Mouse (Mus musculus) hindbrain, embryonic 12.5 days (tissue): ENCODE measurements at regions not wholly inside any gene's neighbourhood (a gene's known extent, or its start where the extent isn't known, plus 50 kb on each side); places are given as distances from the start of the nearest gene placed in this dataset.

Experiments used
- ATAC-seq: fragments of 200-750 bp; cut with Nextera tagmentation; 2 replicates; pipeline ENCODE4 v1.8.0; 2017; ENCODE audit warnings: moderate TSS enrichment; ENCODE audit not compliant: low FRiP score
- H3K27ac ChIP-seq: fragments of 300-500 bp; sonication (generic); 2 replicates; pipeline ENCODE4 v1.5.1; 2016; ENCODE audit warnings: mild to moderate bottlenecking
- H3K27me3 ChIP-seq: fragments of 300-500 bp; sonication (generic); 2 replicates; pipeline ENCODE4 v1.6.1; 2016; ENCODE audit warnings: mild to moderate bottlenecking
- H3K36me3 ChIP-seq: fragments of 300-500 bp; sonication (generic); 2 replicates; pipeline ENCODE4 v1.6.1; 2016; ENCODE audit warnings: mild to moderate bottlenecking
- H3K4me1 ChIP-seq: fragments of 300-500 bp; sonication (generic); 2 replicates; pipeline ENCODE4 v1.6.1; 2016
- H3K4me2 ChIP-seq: fragments of 300-500 bp; sonication (generic); replicated peaks from 2 replicates; pipeline ENCODE4 v1.6.1; 2016; ENCODE audit warnings: mild to moderate bottlenecking
- H3K4me3 ChIP-seq: fragments of 300-500 bp; sonication (generic); 2 replicates; pipeline ENCODE4 v1.5.1; 2016; ENCODE audit warnings: mild to moderate bottlenecking
- H3K9ac ChIP-seq: fragments of 300-500 bp; sonication (generic); 2 replicates; pipeline ENCODE4 v1.6.1; 2016; ENCODE audit warnings: mild to moderate bottlenecking, moderate library complexity
- H3K9me3 ChIP-seq: fragments of 300-500 bp; sonication (generic); replicated peaks from 2 replicates; pipeline ENCODE4 v1.6.1; 2016; ENCODE audit warnings: mild to moderate bottlenecking
- WGBS: fragments of 180-500 bp; shearing (Covaris S2); methylation state at CpG from one replicate; pipeline ENCODE4 v1.1.7; 2016; 5-methylcytosine and 5-hydroxymethylcytosine counted together

DNA sequence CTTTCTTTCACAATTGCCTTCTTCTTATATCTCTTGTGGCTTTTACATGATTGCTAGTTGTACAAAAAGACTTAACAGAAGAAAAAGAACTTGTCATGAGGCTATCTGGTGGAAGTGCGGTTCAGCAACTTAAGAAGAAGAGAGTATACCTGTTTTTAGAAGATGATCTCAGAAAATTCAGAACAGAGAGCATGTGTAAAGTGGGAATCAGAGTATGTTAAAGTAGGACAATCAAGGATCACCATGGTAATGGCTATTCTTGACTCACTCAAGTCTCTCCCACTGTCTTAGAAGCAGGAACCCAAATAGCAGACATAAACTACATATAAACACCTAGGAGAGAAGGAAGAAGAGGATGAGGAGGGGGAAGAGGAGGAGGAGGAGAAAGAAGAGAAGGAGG lies 857.9 kb upstream of the Nr2f1 start:
- Histone ChIP-seq H3K9ac (no peak overlapping the region), H3K27me3 (no peaks in the 10 kb centered on the region), H3K4me3 (no peak overlapping the region), H3K9me3 (no peaks in the 10 kb centered on the region), H3K27ac (no peak overlapping the region), H3K4me1 (no peaks in the 10 kb centered on the region), H3K4me2 (no peak overlapping the region), H3K36me3 (no peaks in the 10 kb centered on the region)
- WGBS: 84% methylated on average over 1 of the region's 1 CpGs
- no peak for ATAC-seq

DNA sequence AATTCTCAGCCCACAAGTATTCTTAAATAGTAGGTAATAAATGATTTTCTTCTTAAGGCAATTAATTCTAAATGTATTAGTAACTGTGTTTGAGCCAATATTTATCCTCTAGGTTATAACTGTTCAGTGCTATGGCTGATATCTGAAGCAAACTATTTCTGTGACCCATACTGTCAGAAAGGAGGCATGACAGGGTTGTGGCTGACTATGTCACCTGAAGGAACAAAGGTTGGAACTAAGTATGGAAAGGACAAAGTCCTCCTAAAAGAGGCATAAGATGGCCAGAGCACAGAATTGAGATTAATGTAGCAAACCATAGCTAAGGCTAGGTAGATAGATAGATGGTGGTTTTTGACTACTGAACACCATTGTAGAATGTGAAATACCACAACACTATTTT lies 854.9 kb upstream of the Nr2f1 start:
- H3K36me3 ChIP-seq: no peaks in the 10 kb centered on the region
- ATAC-seq: no peak
- H3K27ac ChIP-seq: no peak overlapping the region
- H3K27me3 ChIP-seq: no peaks in the 10 kb centered on the region
- no peak overlapping the region for H3K4me2 ChIP-seq
- H3K4me1 ChIP-seq: no peaks in the 10 kb centered on the region
- no peaks in the 10 kb centered on the region for H3K9me3 ChIP-seq
- no peak overlapping the region for H3K4me3 ChIP-seq
- H3K9ac ChIP-seq: no peak overlapping the region

DNA sequence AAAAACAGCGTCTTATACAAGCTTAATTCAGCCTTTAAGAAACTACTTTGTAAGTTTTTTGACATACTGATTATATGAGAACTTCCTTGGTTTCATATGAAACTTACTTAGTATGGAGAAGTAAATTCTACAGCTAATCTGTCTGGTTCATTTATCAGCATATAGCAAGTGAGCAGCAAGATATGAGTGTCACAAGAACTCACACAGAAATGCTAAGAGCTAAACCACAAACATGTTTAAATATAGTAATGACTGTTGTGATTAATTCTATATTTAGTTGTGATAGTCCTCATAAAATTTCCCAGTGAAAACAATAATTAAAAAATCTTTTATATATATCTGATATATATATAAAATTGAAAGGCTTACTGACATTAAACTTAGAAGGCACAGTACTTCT lies 853.9 kb upstream of the Nr2f1 start:
- Histone ChIP-seq H3K36me3 (no peaks in the 10 kb centered on the region), H3K9ac (no peak overlapping the region), H3K4me2 (no peak overlapping the region), H3K27me3 (no peaks in the 10 kb centered on the region), H3K9me3 (no peaks in the 10 kb centered on the region), H3K4me3 (no peak overlapping the region), H3K27ac (no peak overlapping the region), H3K4me1 (no peaks in the 10 kb centered on the region)
- no peak for ATAC-seq
- WGBS: 91% methylated on average over 1 of the region's 1 CpGs

DNA sequence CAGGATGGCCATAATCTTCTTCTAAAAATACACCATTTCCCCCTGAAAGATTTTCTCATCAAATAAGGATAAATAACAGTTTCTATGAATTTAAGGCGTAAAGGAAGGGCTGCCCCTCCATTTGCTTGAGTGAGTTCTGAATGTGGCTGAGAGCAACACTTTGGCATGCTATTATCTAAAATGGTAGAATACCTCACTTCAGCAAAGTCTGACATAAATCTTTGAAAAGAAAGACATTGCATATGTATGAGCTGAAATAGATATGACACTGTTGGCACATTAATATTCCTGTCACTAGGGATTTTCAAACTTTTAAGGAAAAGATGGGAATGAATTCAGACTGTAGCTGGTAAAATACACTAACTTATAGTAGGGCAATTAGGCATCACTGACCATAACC lies 847.7 kb upstream of the Nr2f1 start:
- no peak overlapping the region for H3K4me3 ChIP-seq
- no peak overlapping the region for H3K9ac ChIP-seq
- H3K4me1 ChIP-seq: no peaks in the 10 kb centered on the region
- no peaks in the 10 kb centered on the region for H3K36me3 ChIP-seq
- no peak for ATAC-seq
- no peak overlapping the region for H3K4me2 ChIP-seq
- H3K9me3 ChIP-seq: no peaks in the 10 kb centered on the region
- H3K27me3 ChIP-seq: no peaks in the 10 kb centered on the region
- no peak overlapping the region for H3K27ac ChIP-seq
- 81% methylated on average over 1 of the region's 1 CpGs for WGBS

DNA sequence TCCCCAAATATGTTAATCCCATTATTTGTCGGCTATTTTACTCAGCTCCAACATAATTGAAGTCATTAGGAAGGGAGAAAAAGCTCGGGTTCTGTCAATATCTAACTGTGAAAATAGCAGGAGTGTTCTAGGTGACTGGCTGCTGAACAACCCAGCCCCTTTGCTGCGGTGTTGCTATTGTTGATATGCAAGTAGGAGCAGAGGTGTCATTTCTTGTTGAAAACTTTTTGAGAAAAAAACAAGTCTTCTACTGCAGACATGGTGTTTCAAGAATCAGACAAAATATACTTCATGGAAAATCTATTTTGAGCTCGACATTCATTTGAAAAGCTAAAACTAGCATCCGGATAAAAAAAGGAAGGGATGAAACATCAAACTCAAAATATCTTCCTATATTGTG lies 845.1 kb upstream of the Nr2f1 start:
- no peak overlapping the region for H3K4me3 ChIP-seq
- no peaks in the 10 kb centered on the region for H3K4me1 ChIP-seq
- no peaks in the 10 kb centered on the region for H3K27me3 ChIP-seq
- no peak for ATAC-seq
- no peaks in the 10 kb centered on the region for H3K36me3 ChIP-seq
- H3K27ac ChIP-seq: no peak overlapping the region
- H3K9ac ChIP-seq: no peak overlapping the region
- H3K9me3 ChIP-seq: no peaks in the 10 kb centered on the region
- 62% methylated on average over 5 of the region's 5 CpGs for WGBS
- no peak overlapping the region for H3K4me2 ChIP-seq

DNA sequence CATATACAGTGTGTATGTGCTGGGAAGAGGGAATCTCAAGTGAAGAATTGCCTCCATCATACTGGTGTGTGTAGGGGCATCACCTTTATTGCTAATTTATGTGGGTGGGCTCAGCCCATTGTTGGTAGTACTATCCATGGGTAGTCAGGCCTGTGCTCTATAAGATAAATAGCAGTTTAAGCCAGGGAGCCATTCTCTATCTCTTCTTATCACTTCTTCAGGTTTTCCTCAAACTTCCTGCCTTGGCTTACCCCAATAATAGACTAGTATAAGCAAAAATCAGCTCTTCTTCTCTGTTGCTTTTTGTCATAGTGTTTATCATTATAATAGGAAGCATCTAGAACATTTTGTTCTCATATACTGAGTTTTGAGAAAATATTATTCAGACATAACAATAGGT lies 838.3 kb upstream of the Nr2f1 start:
- no peaks in the 10 kb centered on the region for H3K27me3 ChIP-seq
- no peaks in the 10 kb centered on the region for H3K36me3 ChIP-seq
- H3K9ac ChIP-seq: no peak overlapping the region
- no peak for ATAC-seq
- no peaks in the 10 kb centered on the region for H3K4me1 ChIP-seq
- no peak overlapping the region for H3K4me2 ChIP-seq
- H3K27ac ChIP-seq: no peak overlapping the region
- no peak overlapping the region for H3K4me3 ChIP-seq
- H3K9me3 ChIP-seq: no peaks in the 10 kb centered on the region

DNA sequence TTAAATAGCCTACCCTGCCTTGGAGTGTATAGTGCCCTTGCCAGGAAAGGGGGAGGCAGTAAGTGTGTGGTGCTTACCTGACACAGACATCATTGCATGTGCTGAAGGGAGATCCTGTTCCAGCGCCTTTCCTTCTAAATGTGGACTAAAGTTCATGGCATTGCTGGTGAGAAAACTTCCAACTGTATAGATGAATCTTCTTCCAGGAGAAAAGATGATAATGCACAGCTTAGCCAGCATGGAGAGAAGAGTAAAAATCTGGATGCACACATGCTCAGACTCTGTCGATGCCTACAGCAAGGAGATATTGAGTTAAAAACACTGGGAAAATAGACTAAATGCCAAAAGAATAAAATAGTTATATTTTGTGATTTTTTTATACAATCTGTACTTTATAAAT lies 835.7 kb upstream of the Nr2f1 start:
- Histone ChIP-seq H3K4me1 (no peaks in the 10 kb centered on the region), H3K27me3 (no peaks in the 10 kb centered on the region), H3K9ac (no peak overlapping the region), H3K4me3 (no peak overlapping the region), H3K4me2 (no peak overlapping the region), H3K9me3 (no peaks in the 10 kb centered on the region), H3K27ac (no peak overlapping the region), H3K36me3 (no peaks in the 10 kb centered on the region)
- no peak for ATAC-seq
- 75% methylated on average over 2 of the region's 2 CpGs for WGBS

DNA sequence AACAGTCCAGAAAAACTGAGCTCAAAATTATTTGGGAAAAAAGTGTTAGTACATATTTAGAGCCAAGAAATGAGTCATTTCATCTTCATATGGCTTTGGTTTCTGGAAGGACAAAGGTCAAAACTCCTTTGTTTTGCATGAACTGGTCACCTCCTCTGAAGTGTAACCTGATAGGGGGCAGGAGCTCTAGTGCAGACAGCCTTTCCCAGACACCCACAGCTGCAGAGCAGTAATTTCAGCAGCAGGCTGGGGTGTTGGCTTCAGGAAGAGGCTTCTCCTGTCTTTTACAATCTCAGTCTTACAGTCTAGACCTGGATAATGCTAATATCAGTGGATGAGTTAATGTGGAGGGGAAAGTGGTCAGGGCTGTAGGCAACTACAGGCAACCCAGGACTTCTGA lies 830.4 kb upstream of the Nr2f1 start:
- Histone ChIP-seq H3K27ac (no peak overlapping the region), H3K9ac (no peak overlapping the region), H3K9me3 (no peaks in the 10 kb centered on the region), H3K4me1 (0 out of 2 replicates have a peak, but pooled peaks cover 2% of the 10 kb centered on the region), H3K4me2 (no peak overlapping the region), H3K36me3 (no peaks in the 10 kb centered on the region), H3K27me3 (no peaks in the 10 kb centered on the region), H3K4me3 (no peak overlapping the region)
- no peak for ATAC-seq

DNA sequence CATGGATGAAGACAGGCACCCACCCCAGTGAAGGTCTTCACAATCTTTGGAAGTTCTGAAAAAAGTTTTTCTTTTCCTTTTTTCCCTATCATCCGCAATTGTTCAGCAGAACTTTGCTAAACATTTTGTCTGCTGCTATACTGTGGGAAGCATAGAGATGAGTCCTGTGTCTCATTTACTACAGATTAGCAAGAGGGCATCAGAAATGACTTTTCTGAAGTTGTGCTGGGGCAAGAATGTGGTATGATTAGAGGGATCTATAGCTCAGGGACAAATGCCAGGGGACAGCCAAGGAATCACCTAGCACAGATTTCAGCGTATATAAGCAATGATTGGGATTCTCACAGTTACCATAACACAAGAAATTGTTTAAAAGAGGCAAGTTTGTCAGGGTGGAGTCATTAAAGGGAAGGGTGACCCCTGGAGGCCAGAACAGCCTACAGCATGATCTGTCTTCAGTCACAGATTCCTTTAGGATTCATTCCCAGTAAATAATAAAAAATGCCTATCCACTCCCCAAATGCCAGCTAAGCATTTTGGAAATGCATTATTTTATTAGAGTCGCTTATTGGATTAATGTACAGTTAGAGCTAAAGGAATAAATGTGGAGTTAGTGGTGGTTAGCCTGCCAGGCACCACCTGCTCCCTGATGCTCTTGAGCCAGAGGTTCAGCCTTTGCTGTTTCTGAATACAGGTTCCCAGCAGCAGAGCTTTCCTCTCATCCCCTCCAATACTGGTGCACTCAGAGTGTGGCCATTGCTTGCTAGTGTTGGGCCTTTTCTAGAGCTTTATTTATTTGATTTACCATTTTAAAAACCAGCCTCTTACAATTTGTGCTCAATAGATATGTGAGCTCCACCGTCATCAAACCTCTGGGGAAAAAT lies 828.6 kb upstream of the Nr2f1 start:
- Histone ChIP-seq H3K9me3 (no peaks in the 10 kb centered on the region), H3K27ac (no peak overlapping the region; the same call in 1 of the 2 replicates)

DNA sequence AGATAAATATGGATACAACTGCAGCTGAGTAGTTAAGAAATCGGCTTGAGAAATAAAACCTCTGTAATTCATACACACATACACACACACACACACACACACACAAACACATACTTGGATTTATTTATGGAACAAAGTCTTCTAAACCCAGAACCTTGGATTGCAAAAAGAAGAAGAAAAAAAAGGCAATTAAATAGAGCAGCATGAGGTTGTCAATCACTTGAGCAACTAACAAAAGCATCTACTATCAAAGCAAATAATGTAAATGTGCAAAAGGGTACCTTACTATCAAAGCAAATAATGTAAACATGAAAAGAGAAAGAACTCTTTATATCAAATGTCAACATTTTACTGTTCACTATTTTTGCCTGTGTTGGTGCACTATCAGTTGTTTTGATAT lies 826.1 kb upstream of the Nr2f1 start:
- no peaks in the 10 kb centered on the region for H3K36me3 ChIP-seq
- 0 out of 2 replicates have a peak, but pooled peaks cover 2% of the 10 kb centered on the region for H3K4me1 ChIP-seq
- H3K27ac ChIP-seq: no peak overlapping the region
- H3K4me3 ChIP-seq: no peak overlapping the region
- no peaks in the 10 kb centered on the region for H3K9me3 ChIP-seq
- H3K9ac ChIP-seq: no peak overlapping the region
- no peak overlapping the region for H3K4me2 ChIP-seq
- 52% methylated on average over 1 of the region's 1 CpGs for whole genome bisulfite sequencing
- no peaks in the 10 kb centered on the region for H3K27me3 ChIP-seq
- no peak for ATAC-seq

More for the DNA sequence above, 828.6 kb upstream of the Nr2f1 start:
- 45% methylated on average over 4 of the region's 4 CpGs for WGBS
- no peak overlapping the region for H3K9ac ChIP-seq
- peak; percentile 56 for ATAC-seq
- 0 out of 2 replicates have a peak, but pooled peaks cover 2% of the 10 kb centered on the region for H3K4me1 ChIP-seq
- H3K27me3 ChIP-seq: no peaks in the 10 kb centered on the region
- H3K36me3 ChIP-seq: no peaks in the 10 kb centered on the region
- no peak overlapping the region for H3K4me3 ChIP-seq
- H3K4me2 ChIP-seq: no peak overlapping the region

DNA sequence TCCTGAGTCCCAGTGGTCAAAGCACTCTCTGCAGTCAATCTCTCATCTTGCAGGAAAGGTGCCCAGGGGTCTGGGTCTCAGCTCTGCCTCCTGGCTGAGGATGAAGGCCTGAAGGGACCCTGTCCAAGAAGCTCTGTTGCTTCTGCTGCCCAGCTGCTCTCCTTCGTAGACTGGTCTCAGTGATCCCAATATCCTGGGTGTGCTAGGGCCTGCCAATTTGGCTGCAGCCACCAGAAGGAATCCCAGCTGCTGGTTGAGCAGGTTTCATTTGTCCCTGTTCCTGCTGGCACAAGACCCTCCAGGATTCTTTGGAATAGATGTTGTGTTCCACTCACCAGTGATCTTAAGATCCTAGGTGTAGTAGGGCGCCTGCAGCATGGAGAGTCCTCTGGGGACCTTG lies 818.5 kb upstream of the Nr2f1 start:
- 81% methylated on average over 2 of the region's 2 CpGs for WGBS
- no peaks in the 10 kb centered on the region for H3K27me3 ChIP-seq
- no peaks in the 10 kb centered on the region for H3K36me3 ChIP-seq

DNA sequence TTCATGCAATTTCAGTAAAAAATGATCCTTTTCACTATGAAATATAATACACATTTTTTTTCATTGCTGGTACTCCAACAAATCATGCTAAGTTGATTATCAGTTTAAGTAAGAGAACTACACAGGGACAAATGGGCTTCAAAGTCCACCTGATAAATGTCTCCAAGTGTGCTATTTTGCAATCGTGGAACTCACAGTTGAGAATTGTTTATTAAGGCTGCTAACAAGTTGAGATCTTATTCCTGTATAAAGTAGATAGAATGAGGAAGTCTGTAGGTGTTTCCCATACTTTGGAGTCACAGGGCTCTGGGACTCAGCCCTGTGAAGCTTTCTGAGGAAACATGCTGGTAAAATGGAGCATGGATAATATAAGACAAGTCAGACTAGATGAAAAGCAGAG lies 803.8 kb upstream of the Nr2f1 start:
- ATAC-seq: no peak
- 0 out of 2 replicates have a peak, but pooled peaks cover 3% of the 10 kb centered on the region for H3K4me1 ChIP-seq
- 88% methylated on average over 1 of the region's 1 CpGs for WGBS

More for the DNA sequence above, 818.5 kb upstream of the Nr2f1 start:
- no peak for ATAC-seq
- Histone ChIP-seq H3K9ac (no peak overlapping the region), H3K27ac (no peak overlapping the region), H3K4me1 (no peaks in the 10 kb centered on the region), H3K4me3 (no peak overlapping the region), H3K4me2 (no peak overlapping the region), H3K9me3 (no peaks in the 10 kb centered on the region)

DNA sequence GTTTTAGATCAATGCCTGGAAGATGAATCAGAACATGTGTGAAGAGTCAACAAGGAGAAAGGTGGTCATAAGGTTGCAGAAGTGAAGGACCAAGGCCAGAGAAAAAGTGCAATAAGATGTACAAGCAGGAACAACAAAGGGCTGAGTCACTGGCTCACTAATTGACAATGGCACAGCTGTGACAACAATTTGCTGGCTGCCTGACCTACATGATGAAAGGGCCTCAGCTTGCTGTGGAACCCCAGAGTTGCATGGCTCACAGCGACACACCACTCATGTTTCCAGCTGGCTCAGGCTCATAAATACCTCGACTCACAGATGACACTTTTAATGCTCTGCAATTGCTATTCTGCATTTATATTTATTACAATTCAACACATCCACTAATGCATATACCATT lies 799.3 kb upstream of the Nr2f1 start:
- 22% methylated on average over 2 of the region's 2 CpGs for WGBS
- Histone ChIP-seq H3K27ac (no peak overlapping the region), H3K36me3 (no peaks in the 10 kb centered on the region), H3K9ac (no peak overlapping the region), H3K27me3 (no peaks in the 10 kb centered on the region), H3K9me3 (no peaks in the 10 kb centered on the region), H3K4me2 (no peak overlapping the region), H3K4me3 (no peak overlapping the region), H3K4me1 (0 out of 2 replicates have a peak, but pooled peaks cover 3% of the 10 kb centered on the region)
- ATAC-seq: no peak

More for the DNA sequence above, 803.8 kb upstream of the Nr2f1 start:
- Histone ChIP-seq H3K4me3 (no peak overlapping the region), H3K4me2 (no peak overlapping the region), H3K27ac (no peak overlapping the region), H3K9ac (no peak overlapping the region), H3K27me3 (no peaks in the 10 kb centered on the region), H3K36me3 (no peaks in the 10 kb centered on the region), H3K9me3 (no peaks in the 10 kb centered on the region)
